In the genomic region with DNA sequence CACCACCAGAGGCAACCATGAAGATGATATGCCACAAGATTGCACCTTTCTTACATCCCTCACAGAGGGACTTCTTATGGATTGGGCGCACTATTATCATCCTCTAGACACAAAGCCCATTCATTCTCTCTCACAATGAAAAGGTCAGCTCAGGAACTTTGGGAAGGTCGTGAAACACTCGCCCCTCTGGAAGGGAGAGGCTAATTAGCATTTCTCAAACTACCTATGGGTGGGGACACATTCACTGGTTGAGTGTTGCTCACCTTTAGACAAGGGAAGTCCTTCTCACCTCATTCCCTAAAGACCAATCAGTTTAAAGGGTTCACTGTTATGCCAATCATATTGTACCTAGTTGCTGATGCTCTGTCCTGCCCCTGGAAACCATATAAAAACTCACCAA, we compare ENCODE assay signal across 44 mouse cellular contexts. TPM values are rescaled to one million over a fixed set of nuclear protein-coding genes. Genes with fewer than 3 reads are reported as not detected.
"Had no signal": no experiment of that assay in that cellular context is flagged by ENCODE, and none has a peak within 500 bp of the region (broad histone marks: within the 10 kb centered on the region; RNA-seq: fewer than 3 reads in every experiment).

No protein-coding gene starts in this region.

- H3K27me3 ChIP-seq: heart, embryonic 13.5 days; heart, embryonic 15.5 days; hindbrain, embryonic 13.5 days; hindbrain, embryonic 15.5 days; kidney, embryonic 15.5 days; limb, embryonic 13.5 days; limb, embryonic 15.5 days; liver, embryonic 12.5 days had no signal

- H3K36me3 ChIP-seq: heart, embryonic 13.5 days; heart, embryonic 15.5 days; hindbrain, embryonic 13.5 days; hindbrain, embryonic 15.5 days; kidney, embryonic 15.5 days; limb, embryonic 13.5 days; limb, embryonic 15.5 days; liver, embryonic 12.5 days had no signal

- H3K9me3 ChIP-seq: heart, embryonic 13.5 days; heart, embryonic 15.5 days; hindbrain, embryonic 13.5 days; hindbrain, embryonic 15.5 days; kidney, embryonic 15.5 days; limb, embryonic 13.5 days; limb, embryonic 15.5 days; liver, embryonic 12.5 days had no signal

- H3K4me1 ChIP-seq: heart, embryonic 15.5 days; hindbrain, embryonic 13.5 days; hindbrain, embryonic 15.5 days; liver, embryonic 12.5 days had no signal

- H3K27ac ChIP-seq: heart, adult 2 months; heart, embryonic 13.5 days; heart, embryonic 15.5 days; hindbrain, embryonic 13.5 days; hindbrain, embryonic 15.5 days; hindbrain, postnatal 0 days; kidney, embryonic 15.5 days; limb, embryonic 13.5 days; limb, embryonic 15.5 days; liver, embryonic 12.5 days; liver, embryonic 14.5 days had no signal

- H3K9ac ChIP-seq: heart, embryonic 13.5 days; heart, embryonic 15.5 days; hindbrain, embryonic 13.5 days; hindbrain, embryonic 15.5 days; kidney, embryonic 15.5 days; limb, embryonic 13.5 days; limb, embryonic 15.5 days; liver, embryonic 12.5 days; liver, embryonic 14.5 days had no signal

- H3K4me3 ChIP-seq: heart, adult 2 months; heart, embryonic 13.5 days; heart, embryonic 15.5 days; hindbrain, embryonic 13.5 days; hindbrain, embryonic 15.5 days; kidney, embryonic 15.5 days; limb, embryonic 13.5 days; limb, embryonic 15.5 days; liver, embryonic 12.5 days had no signal

- ATAC-seq: hindbrain, postnatal 0 days; intestine, embryonic 16.5 days; liver, embryonic 12.5 days had no signal

- DNase-seq: gastrocnemius, postnatal 14 days; gastrocnemius, postnatal 36 days; heart, adult 11 months; heart, adult 2 months; heart, postnatal 14 days; heart, postnatal 36 days; kidney, adult 11 months; kidney, adult 2 months; kidney, adult 9 months; kidney, postnatal 10 days; kidney, postnatal 36 days; layer of hippocampus, adult 9-11 months; layer of hippocampus, postnatal 36 days; left cerebral cortex, postnatal 4 days had no signal

- H3K4me2 ChIP-seq: heart, embryonic 11.5 days; heart, embryonic 13.5 days; heart, embryonic 15.5 days; hindbrain, embryonic 13.5 days; hindbrain, embryonic 15.5 days; kidney, embryonic 15.5 days; limb, embryonic 13.5 days; limb, embryonic 15.5 days; liver, embryonic 12.5 days had no signal

RNA-seq across cellular contexts. Expression of a gene that starts 24.2 kb away (rescaled TPM):
- total RNA-seq: gastrocnemius, adult 18-20 months; gastrocnemius, adult 8-10 months; gastrocnemius, postnatal 14 days; gastrocnemius, postnatal 36 days; heart, adult 2 months; heart, postnatal 14 days; heart, postnatal 36 days; hematopoietic stem cell, adult 5-6 weeks; hindbrain, postnatal 0 days; layer of hippocampus, adult 18-20 months; layer of hippocampus, adult 8-10 months; layer of hippocampus, postnatal 14 days; layer of hippocampus, postnatal 36 days; left cerebral cortex, adult 18-20 months; left cerebral cortex, adult 8-10 months; left cerebral cortex, postnatal 10 days; left cerebral cortex, postnatal 25 days; left cerebral cortex, postnatal 4 days had no signal
- polyA plus RNA-seq: gonadal fat pad, adult 2 months; heart, adult 2 months; heart, embryonic 11.5 days; heart, embryonic 13.5 days; heart, embryonic 15.5 days; heart, postnatal 0 days; hindbrain, embryonic 11.5 days; hindbrain, embryonic 13.5 days; hindbrain, embryonic 15.5 days; hindbrain, postnatal 0 days; intestine, embryonic 14.5 days; intestine, embryonic 16.5 days; kidney, adult 2 months; kidney, embryonic 15.5 days; large intestine, adult 2 months; limb, embryonic 11.5 days; limb, embryonic 13.5 days; limb, embryonic 15.5 days; liver, adult 2 months; liver, embryonic 12.5 days; liver, embryonic 14.5 days; liver, embryonic 16.5 days had no signal
